Mouse (Mus musculus) lung, adult 2 months (tissue): Measurements from ENCODE around the gene Exosc9.

Experiments used
- CTCF ChIP-seq: fragments of 200-500 bp; IDR thresholded peaks from 2 replicates; pipeline ENCODE4 v1.5.1; 2011; ENCODE audit warnings: mild to moderate bottlenecking, low read length, control low read depth; ENCODE audit not compliant: insufficient read depth
- POLR2A ChIP-seq: fragments of 200-500 bp; IDR thresholded peaks from 2 replicates; pipeline ENCODE4 v1.6.1; 2011; ENCODE audit warnings: low read depth, mild to moderate bottlenecking, control low read depth, low read length, borderline replicate concordance; ENCODE audit errors: extremely low read depth

GRCm38 (mm10) chr3:36613202-36613907 lies 60.9 kb downstream of the Exosc9 start, which contains the start of gene Bbs7:
- TF ChIP-seq CTCF (no peak), POLR2A (peak; percentile 56; the same call in 1 of the 2 replicates)
